Mouse (Mus musculus) cerebellum, postnatal 4 days (tissue): Measurements from ENCODE around the gene Ankrd17.
A peak's percentile ranks its signal among the peaks of the same experiment; 100 is the strongest.
"Not testable (repeated sequence)": the region's sequence is repeated elsewhere in the genome, so short reads cannot be mapped to it uniquely, and the experiment has no call there.

Experiments used
- DNase-seq, 2 experiments: peaks; one replicate each; pipeline ENCODE4 v3.0.0; 2022; ENCODE audit warnings: low spot score in 2 of 2, mixed read lengths in 1 of 2

Gene Ankrd17

GRCm38 (mm10) chr5:90338177-90339091 is 27.9 kb downstream of the Ankrd17 start:
- no peak for DNase-seq

DNA sequence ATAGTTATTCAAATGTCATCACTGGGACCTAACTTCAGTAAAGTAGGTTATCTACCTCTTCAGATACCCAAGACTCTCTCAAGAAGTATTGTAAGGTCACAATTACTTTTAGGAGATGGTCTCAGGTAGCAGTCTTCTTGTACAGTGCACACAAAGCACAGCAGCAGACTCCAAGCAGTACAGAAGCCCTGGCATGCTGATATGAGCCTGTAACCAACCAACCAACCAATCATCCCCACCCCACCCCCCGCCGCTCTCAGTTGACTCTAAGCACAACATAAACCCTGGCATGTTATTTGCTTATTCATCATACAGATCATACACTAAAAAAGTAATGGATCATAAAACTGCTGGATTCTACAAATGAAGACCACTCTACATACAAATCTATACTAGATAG is 33.9 kb downstream of the Ankrd17 start:
- DNase-seq: no peak

- no peak for DNase-seq
Measured at GRCm38 (mm10) chr5:90331071-90331470, 35.3 kb downstream of the Ankrd17 start.

DNA sequence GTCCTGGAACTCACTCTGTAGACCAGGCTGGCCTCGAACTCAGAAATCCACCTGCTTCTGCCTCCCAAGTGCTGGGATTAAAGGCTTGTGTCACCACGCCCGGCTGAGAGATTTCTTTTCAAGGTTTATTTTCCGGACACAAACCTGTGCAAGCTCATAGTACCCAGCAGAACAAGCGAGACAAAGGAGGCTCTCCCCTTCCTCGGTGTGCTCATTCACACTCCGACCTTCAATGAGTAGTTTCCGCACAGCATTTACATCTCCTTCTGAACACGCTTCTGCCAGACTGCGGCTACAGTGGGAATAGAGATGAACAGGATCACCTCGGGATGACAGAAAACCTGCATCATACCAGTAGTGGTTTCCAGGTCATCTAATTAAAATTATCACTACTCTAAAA is 68.0 kb downstream of the Ankrd17 start:
- no peak for DNase-seq

DNA sequence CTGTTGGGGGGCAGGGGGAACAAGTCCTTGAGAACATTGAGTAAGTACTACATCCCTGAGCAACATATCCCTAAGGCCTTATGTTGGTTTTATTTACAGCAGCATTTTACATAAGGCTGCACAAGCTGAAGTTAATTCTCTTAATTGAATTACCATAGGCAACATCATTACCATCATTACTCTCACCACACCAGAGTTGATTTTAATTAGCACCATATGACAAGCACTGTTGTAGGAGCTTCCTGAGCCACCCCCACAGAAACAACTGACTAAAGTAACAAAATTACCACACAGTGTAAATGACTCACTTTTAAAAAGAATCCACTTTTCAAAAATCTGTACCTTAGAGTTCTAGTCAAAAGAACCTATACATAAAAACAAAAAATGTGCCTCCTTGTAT is 76.5 kb downstream of the Ankrd17 start:
- no peak for DNase-seq

- DNase-seq: peak; percentile 23 to 26
Measured at GRCm38 (mm10) chr5:90286559-90286958, 79.8 kb downstream of the Ankrd17 start.

DNA sequence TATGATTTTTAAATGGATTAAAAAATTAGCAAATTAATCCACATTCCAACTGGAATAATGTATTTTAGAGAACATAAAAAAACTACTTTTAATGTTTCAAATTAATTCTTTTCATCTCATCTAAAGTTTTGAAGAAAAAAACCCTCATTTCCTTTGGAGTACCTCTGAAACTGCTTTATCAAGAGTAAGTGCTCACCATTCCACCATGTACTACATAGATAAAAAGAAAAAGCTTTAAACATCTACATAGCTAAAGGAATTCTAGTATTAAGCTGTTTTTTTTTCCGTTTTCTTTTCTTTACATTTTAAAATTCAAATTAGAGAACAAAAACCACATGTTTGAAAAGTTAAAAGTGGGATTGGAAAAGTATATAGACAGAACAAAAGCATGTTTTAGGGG is 86.3 kb downstream of the Ankrd17 start:
- DNase-seq: no peak

- no peak for DNase-seq
Measured at GRCm38 (mm10) chr5:90279418-90279817, 87.0 kb downstream of the Ankrd17 start.

- no peak for DNase-seq
Measured at GRCm38 (mm10) chr5:90277443-90277842, 88.9 kb downstream of the Ankrd17 start.

DNA sequence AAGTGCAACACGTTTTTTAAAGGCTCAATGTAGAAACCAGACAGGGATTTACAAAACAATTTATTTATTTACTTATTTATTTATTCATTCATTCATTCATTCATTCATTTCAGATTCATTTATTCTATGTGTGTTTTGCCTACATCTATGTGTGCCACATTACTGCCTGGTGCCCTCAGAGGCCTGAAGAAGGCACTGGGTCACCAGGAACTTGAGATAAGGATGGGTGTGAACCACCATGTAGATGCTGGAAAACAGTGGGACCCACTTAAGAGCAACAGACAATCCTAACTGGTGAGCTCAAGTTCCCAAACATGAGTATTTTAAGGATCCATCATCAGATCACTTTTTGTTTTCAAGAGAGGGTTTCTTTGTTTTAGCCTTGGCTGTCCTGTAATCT is 91.6 kb downstream of the Ankrd17 start:
- DNase-seq: no peak

GRCm38 (mm10) chr5:90262230-90262629 is 104.1 kb downstream of the Ankrd17 start:
- not testable (repeated sequence) for DNase-seq

- no peak for DNase-seq
Measured at GRCm38 (mm10) chr5:90257023-90257422, 109.4 kb downstream of the Ankrd17 start.

DNA sequence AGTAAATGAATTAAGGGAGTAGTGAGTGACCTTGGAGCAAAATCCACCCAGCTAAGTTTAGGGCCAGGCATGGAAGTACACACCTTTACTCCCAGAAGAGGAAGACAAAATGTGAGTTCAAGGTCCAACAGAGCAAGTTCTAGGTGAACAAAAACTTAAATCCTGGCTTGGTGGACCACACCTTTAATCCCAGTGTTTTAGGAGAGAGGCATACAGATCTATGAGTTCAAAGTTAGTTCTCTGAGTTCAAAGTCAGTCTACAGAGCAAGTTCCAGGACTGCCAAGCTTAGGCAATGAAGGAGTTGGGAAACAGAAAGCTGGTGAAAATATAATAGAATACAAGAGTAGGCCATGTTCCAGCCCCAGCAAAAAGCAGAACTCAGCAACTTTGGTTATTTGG is 118.9 kb downstream of the Ankrd17 start:
- DNase-seq: no peak

DNA sequence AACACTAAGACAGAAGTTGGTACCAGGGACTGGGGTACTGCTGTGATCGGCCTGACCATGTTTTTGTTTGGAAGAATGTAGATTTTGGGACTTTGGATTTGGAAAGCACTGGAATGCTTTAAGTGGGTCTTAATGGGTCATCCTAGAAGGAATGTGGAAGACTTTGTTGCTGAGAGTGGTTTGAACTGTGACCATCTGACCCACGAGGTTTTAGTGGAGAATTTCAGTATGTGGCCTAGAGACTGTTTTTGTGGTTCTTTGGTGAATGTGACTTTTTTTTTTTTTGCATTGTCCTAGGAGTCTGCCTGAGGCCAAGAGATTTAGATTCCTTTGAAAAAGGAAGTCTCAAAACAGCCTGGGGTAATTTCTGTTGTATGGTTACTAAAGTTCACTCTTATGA is 119.4 kb downstream of the Ankrd17 start:
- no peak for DNase-seq

DNA sequence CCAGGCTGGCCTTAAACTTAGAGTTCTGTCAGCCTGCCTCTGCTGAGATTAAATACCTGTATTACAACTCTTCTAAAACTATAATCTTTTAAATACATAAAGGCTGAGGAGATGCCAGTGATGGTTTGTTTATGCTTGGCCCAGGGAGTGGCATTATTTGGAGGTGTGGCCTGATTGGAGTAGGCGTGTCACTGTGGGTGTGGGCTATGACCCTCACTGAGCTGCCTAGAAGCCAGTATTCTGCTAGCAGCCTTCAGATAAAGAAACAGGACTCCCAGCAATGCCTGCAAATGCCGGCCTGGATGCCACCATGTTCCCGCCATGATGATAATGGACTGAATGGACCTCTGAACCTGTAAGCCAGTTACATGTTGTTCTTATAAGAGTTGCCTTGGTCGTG is 119.8 kb downstream of the Ankrd17 start:
- no peak for DNase-seq

DNA sequence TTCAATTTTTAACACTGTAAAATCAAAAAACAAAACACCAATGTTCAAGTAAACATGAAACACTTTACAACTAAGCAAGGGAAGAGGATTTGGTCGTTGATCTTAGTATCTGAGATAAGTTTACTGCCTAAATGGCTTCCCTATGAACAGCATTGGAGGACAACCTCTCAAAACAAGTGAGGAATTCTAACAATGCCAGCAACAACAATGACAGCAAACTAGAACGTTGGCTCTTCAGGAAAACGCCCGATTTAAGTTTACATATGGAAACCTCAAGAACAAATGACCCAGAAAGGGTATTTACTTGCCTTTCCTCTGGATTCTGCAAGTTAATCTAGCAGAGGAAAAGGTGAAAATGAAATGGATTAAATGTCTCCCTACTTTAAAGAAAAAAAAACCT is 121.0 kb downstream of the Ankrd17 start:
- no peak for DNase-seq

GRCm38 (mm10) chr5:90235217-90235616 is 131.2 kb downstream of the Ankrd17 start:
- DNase-seq: no peak

DNA sequence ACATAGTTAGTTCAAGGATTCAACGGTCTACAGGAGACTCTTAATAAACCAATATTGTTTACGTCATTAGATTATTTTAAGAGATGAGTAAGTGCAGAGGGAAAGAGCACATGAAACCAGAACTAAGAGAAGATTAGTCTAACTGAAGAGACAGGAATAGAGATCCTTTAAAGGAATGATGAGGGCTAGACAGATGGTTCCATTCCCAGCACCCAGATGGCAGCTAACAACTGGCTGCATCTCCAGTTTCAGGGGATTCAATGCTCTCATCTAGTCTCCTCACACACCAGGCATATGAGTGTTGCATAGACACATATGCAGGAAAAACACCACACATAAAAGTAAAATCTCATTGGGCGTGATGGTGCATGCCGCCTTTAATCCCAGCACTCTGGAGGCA is 133.1 kb downstream of the Ankrd17 start:
- DNase-seq: no peak

DNA sequence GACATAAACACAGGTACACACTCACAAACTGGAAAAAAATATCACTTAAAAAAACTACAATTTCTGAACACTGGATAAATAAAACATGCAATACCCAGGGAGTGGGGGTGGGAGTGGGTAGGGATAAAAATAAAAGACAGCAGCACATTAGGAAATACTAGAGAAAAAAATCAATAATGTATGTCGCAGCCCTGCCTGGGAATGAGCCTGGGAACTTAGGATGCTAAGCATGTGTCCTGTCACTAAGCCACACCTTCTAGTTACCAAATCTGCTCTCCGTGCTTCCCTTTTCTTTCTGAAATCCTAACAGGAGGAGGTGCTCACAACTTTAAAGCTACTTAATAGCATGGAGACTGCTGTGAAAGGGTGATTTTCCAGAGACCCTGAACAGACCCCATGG is 136.6 kb downstream of the Ankrd17 start:
- no peak for DNase-seq

GRCm38 (mm10) chr5:90226696-90227095 is 139.7 kb downstream of the Ankrd17 start:
- no peak for DNase-seq

GRCm38 (mm10) chr5:90224730-90225129 is 141.6 kb downstream of the Ankrd17 start:
- DNase-seq: no peak

DNA sequence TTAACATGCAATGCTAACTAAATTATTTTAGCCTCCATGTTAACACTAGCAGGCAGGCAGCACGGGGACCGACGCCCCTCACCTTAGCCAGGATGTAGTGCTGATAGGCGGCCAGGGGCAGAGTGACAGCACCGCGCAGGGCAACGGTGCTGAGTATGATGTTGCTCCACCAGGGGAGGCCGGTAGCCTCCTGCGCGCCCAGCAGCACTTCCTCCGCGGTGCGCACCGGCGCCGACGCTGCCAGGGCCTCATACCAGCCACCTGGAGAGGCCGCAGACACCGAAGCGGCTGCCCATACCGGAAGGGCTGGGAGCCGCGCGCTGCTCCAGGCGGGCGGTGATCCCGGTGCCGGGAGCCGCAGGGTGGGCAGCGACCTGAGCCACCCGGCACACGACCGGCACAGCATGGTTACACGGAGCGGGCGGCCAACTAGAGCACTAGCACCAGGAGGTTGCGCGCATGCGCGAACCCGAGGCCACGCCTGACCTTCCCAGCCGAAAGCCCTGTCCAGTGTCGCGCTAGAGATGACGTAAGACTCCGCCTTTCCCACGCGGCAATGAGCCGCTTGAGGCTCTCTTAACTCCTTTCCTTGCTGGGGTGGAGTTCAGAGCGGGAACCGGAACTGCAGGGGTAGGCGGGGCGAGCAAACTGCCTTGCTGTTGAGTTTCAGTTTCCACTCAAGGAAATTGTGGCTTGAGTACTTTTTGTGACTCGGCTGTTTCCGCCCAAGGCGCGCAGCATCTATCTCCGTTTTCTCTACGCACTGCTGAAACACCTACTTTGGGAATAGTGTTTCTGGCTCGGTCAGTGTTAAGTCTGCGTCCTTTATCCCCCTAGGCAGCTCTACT is 142.6 kb downstream of the Ankrd17 start, which contains the start of gene Cox18:
Gene Cox18, minus strand, starts transcription at position 468 of the 848 bp plus-strand sequence.
- peak; percentile 96 to 97 for DNase-seq

DNA sequence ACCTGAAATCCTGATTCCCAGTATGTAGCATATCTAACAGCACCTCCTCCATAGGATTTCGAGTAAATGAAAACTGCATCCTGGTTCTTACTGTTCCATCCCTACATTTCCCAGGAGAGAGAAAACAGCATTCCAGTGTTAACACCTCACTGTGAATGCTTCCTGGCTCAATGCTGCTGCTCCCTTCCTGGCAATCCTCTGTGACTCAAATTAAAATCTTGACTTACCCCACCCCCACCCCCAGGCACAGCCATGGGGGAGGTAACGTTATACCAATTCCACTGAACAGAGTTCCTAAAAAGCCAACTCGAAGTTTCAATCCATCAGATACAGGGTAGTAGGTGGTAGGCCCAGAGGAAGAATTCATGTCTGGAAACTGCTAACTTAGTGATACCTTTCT is 143.4 kb downstream of the Ankrd17 start:
- DNase-seq: no peak
